Mouse (Mus musculus) urinary bladder, postnatal 36 days (tissue): ENCODE measurements at regions not wholly inside any gene's neighbourhood (a gene's known extent, or its start where the extent isn't known, plus 50 kb on each side); places are given as distances from the start of the nearest gene placed in this dataset.

Experiments
- DNase-seq, 2 experiments: peaks; one replicate each; pipeline ENCODE4 v3.0.0; 2022; ENCODE audit warnings: low spot score in 2 of 2, mixed read lengths in 1 of 2

- DNase-seq, result no peak
Measured at GRCm38 (mm10) chr2:75061456-75062188, 236.0 kb downstream of the Mtx2 start.

GRCm38 (mm10) chr2:75062189-75062510 is 236.5 kb downstream of the Mtx2 start:
- DNase-seq, result no peak

GRCm38 (mm10) chr2:75064406-75065115 is 239.0 kb downstream of the Mtx2 start:
- no peak for DNase-seq

DNA sequence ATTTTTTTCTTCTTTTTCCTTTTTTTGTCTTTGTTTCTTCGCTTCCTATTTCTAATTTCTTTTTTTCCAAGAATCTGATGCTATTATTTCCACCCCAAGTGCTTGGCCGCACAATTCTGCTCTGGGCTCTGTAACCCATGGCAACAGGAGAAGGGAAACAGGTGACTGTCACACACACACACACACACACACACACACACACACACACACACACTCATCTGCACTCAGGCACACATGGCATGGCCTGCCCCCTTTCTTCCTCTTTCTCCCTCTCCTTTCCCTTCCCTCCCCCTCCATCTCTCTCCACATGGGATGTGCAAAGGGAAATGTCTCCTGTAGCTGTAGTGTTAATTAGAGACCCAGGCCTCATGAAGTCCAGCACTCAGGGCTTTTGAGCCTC is 239.7 kb downstream of the Mtx2 start:
- DNase-seq, result no peak

DNA sequence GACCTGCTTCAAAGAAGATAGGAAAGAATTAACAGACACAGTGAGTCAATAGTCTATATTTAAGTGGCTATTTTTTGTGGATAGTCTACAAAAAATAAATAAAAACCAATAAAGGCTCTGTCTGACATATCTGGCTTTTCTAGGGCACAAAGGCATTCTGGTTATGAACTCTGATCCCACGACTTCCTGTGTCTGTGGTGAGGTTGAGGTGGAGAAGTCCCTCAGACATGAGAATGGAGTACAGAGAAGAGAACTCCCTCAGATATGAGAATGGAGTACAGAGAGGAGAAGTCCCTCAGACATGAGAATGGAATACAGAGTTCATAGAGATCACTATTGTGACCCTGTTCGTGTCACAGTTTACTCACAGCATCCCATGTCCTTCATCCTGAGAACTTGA is 243.7 kb downstream of the Mtx2 start:
- DNase-seq, result no peak

GRCm38 (mm10) chr2:75072021-75072420 is 246.4 kb downstream of the Mtx2 start:
- DNase-seq, result no peak

- DNase-seq, result no peak
Measured at GRCm38 (mm10) chr2:75072471-75072870, 246.9 kb downstream of the Mtx2 start.

GRCm38 (mm10) chr2:75073178-75073577 is 247.6 kb downstream of the Mtx2 start:
- no peak for DNase-seq

DNA sequence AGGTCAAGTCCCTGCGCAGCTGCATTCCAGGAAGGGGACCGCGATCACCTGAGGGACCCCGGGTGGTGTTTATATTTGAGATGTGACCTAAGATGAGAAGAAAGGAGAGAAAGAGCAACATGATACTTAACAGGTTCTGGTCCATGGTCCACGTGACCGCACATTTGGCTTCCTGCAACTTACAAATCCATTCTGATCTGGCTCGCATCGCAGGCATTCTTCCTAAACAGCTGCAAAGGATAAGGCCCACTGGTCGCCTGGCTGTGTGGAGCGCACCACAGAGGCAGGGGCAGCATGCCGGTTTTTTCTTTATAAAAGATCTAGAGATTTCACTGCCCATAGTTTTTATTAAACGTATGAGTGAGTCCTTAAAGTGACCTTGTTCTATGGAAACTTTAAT is 261.6 kb downstream of the Mtx2 start:
- DNase-seq, result no peak

- DNase-seq, result no peak
Measured at GRCm38 (mm10) chr2:75089186-75089585, 263.6 kb downstream of the Mtx2 start.

DNA sequence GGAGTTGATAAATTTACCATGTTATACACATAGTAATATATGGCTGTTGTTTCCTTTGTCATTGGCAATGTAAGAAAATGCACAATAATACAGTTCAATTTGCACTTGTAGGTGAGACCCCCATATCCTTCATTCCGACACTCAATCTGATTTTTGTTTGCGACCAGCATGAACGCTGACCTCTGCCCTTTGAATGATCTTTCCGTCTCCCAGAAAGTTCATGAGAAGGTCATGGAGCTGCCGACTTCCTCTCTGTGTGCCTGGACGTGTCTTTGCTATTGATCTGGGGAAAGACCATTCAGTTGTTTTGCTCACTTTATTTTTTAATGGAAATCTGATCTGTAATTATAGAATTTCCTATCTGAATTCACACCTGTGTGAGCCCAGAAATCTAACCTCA is 264.0 kb downstream of the Mtx2 start:
- no peak for DNase-seq

DNA sequence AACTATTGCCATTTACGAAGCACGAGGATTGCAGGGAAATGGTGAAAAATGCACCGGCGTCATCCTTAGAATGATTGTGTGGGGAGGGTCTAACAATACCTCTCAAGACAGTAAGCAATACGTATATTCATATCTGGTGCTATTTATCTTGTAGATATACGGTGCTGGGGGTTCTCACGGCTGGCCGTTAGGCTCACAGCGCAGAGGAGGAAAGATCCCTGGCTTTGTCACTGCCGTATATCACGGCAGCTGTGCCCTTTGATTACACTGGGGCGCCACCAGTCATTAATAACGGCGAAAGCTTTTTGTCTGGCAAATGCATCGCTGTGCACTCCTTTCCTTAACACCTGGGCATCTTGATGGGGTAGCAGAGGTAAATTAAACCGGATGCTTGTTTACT is 264.8 kb downstream of the Mtx2 start:
- DNase-seq, result no peak

DNA sequence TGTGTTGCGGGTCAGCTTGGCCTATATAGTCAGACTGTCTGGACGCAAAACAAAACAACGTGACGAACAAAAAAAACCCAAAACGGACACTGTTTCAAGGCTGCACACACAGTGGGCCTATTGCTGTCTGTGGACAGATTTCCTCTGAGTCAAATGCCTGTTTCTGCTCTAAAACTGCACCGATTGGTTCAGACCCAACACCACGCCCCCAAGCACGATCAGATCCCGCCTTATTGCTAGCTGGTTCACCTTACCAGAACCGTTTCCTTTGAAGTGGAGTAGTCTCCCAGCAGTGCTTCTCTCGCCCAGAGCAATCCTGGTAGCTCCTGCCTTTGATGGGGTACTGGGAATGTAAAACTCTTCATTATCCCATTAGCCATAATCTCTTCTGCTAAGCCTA is 275.9 kb downstream of the Mtx2 start:
- peak in 1 of 2 experiments; percentile 4 for DNase-seq

GRCm38 (mm10) chr2:75112751-75113150 is 287.1 kb downstream of the Mtx2 start:
- peak in 1 of 2 experiments; percentile 8 for DNase-seq

- DNase-seq, result no peak
Measured at GRCm38 (mm10) chr2:75114375-75114774, 288.8 kb downstream of the Mtx2 start.

DNA sequence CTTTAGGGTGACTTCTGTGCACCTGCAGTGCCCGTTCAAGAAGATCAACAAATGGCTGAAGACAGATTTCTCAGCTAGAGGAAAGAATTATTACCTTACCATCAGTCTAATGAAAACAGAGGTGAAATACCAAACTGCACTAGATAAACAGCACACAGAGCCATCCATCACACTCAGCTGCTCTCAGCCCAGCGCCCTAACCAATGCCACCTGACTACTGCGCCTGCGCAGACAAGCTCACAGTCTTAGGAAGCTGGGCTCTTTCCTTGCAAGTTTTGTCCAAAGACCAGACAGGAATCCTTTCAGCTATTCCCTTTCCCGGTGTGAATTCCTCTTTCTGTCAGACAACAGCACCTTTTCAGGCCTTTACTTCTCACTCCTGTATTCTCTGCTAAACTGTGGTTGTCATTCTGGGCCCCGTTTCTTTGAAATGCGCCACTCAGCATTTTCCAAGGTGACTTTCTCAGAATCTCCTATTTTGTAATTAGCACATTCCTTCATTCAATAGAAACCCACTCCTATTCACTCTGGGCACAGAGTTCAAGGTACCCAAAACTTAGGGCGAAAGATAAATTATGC is 292.8 kb downstream of the Mtx2 start:
- DNase-seq, result no peak

DNA sequence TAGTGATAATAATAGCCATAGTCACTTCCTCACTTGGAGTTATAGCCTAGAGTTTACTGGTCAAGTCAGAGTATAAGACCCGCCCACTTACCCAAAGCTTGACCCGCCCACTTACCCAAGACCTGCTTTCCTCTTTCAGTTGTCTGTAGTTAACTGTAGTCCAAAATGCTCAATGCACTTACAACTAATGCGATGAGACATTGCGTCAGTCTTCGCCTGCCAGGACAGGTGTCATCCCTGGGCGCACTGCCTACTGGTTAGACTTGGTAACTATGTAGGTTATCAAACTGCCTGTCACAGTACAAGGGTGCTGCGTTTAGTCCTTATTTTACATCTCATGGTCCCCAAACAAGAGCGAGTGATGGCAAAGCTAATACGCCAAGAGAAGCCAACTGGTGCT is 294.0 kb downstream of the Mtx2 start:
- DNase-seq, result no peak

DNA sequence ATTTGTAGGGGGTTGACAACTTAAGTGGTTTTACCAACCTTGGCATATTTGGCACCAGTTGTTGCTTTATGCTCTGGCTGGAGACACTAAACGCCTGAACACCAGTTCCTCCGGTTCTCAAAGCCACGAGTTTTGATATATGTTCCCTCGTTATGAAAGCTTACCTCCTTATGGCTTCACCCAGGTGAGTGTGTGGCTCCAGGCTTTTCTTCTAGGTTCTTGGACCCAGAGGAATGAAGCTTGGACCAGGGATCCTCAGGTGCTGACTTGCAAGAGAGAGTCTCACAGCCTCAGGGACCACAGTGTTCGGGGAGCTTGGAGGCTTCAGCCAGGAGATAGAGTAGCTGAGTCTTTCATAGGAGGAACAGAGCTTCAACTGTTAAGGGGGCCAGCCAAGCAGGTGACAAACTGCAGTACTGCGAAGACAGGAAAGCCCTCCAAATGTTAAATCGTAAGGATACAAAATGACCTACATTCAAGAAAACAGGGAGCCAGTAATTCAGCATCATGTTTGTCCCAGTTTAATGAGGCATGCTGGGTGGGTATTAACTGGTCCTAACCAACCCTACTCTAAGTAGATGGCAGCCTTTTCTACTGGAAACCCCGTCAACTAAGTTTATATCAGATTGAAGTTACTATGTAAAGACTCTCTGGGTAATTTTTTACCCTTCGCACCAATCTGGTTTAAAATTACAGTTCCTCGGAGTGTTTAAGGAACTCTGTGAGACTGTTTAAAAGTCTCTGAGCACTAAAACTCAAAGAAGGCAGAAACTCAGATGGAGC is 307.9 kb downstream of the Mtx2 start:
- DNase-seq, result no peak

DNA sequence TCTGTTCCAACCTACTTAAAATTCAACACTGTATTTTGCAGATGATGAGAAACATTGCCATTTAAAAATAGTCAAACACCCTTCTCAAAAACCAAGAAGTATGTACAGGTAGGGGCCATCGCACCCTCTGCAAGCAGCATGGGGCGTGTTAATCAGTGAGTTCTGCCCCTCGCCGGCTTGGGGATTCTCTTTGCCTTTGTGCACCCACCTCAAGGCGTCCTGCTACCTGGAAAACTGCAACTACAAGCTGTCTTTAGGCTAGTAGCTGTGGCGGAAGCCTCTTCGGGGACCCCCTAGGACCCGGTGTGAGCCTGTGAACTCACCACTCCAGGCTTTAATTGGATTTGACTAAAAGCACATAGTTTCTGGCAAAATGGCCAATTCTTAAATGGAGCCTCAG is 311.0 kb downstream of the Mtx2 start:
- DNase-seq, result no peak

DNA sequence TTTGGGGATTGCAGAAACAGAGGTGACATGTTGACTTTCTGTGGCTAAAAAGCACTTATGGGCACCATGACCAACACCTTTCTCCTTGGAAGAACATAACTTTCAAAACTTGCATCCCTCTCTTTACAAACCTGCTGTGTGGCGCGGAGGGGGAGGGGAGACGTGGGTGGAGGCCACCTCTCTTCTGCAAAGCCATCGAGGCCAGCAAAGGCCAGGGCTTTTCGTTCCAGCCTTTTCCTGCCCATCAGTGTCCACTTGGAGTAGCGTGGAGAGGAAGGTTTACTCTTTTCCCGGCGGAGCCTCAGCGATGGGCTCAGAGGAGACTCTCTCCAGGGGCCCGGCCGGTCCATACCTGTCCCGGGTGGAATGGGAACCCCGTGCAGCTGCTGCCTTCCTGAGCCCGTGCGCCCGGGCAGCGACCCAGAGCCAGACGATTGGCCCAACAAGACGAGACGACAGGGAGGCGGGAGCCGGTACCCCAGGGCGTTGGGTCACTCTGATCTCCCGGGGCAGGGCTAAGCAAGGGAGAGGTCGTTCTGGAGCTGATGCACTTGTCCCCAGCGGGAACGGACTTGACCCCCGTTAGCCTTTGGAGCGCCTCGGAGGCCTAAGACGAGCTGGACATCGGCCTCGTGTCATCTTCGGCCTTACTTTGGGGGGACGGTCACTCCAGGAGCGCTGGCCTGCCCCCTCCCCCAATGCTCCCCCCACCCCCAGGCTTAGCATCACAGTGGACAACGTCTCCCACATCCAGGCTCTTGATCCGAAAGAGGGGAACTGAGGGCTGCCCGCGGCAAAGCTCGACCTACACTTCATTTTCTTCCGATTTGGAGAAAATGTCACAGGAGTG is 311.8 kb downstream of the Mtx2 start:
- no peak for DNase-seq

DNA sequence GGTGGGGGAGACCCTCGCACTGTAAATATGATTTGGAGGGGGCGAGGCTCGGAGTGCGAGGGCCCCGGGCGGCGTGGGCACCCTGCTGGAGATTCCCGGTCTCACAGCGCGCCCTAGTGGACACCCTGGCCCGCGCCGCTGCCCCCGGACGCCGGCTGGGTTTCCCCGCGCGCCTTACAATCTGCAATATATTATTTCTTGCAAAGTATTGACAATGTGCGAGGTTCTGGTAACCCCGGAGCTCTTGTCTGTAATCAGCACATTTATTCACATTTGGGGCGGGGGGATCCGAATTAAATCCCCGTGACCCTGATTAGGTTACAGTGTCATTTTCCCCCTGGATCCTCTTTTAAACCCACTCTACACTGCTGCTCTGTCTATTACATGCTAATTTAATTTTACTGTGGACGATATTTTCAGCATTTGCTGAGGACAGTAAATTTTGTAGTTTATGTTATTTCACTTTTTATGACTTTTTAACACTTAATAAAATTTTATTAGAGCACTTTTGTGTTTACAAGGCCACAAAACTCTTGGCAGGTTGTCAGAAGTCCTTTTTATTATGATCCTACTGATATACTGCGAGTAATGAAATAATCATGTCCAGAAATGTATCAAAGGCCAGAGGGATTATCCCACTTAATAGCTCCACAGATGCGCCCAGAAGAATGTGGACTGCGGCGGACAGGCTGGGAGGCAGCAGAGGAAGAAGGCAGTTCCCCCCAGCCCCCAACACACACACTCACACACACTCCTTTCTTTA is 312.6 kb downstream of the Mtx2 start:
- DNase-seq, result peak; percentile 37 to 60
